In the genomic region with DNA sequence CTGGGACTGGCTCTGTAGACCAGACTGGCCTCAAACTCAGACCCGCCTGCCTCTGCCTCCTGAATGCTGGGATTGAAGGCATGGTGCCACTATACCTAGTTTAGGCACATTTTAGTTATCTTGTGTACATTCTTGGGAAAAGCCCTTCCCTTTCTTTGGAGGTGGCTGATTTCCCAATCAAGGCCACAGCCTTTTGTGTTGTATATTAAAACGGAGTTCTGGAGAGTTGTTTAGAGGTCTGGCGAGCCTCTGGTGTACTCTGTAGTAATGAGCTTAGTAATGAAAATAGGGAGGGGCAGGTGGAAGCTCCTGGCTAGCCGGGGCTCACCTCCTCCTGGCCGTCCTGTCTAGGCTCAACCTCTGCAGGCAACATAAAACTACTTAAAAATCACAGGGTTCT, we compare ENCODE assay signal across 8 mouse cellular contexts. TPM values are rescaled to one million over a fixed set of nuclear protein-coding genes. Genes with fewer than 3 reads are reported as not detected.
DNase-seq lines count a peak whose midpoint lies in the region; ATAC-seq and TF ChIP-seq lines count a peak whose summit lies in the region.

No protein-coding gene starts in this region.

- TF ChIP-seq CTCF in G1E (IDR thresholded peaks at IDR 0.05; ENCODE audit: low read depth, low read length), result no peak

- no peaks in the 10 kb centered on the region for H3K27me3 ChIP-seq in heart, embryonic 13.5 days (replicated peaks)
- H3K27me3 ChIP-seq in G1E (ENCODE audit: insufficient read depth, low read length), result no peaks in the 10 kb centered on the region
- H3K27me3 ChIP-seq in hindbrain, embryonic 13.5 days, result no peaks in the 10 kb centered on the region; the same call in 1 of the 2 replicates
- H3K27me3 ChIP-seq in midbrain, embryonic 11.5 days (ENCODE audit: control insufficient read depth, insufficient read depth, low read length), result no peaks in the 10 kb centered on the region

- peak overlapping the region; percentile 92 for H3K4me3 ChIP-seq in heart, embryonic 13.5 days
- H3K4me3 ChIP-seq in G1E (ENCODE audit: low read depth, low read length), result peak overlapping the region; percentile 88
- H3K4me3 ChIP-seq in hindbrain, embryonic 13.5 days, result peak overlapping the region; percentile 72
- H3K4me3 ChIP-seq in midbrain, embryonic 11.5 days (ENCODE audit: low read depth, low read length), result peak overlapping the region; percentile 63

- no peak for DNase-seq in heart, postnatal 25 days (ENCODE audit: low spot score)
- no peak for DNase-seq in G1E (ENCODE audit: low spot score)
- no peak for DNase-seq in midbrain, embryonic 11.5 days (ENCODE audit: low spot score, missing footprints)
- no peak for DNase-seq in gastrocnemius, postnatal 36 days
- no peak for DNase-seq in B cell, adult 2 months
- no peak for DNase-seq in spleen, adult 12 weeks (ENCODE audit: low spot score)

- peaks cover 33% of the 10 kb centered on the region for H3K36me3 ChIP-seq in heart, embryonic 13.5 days
- H3K36me3 ChIP-seq in G1E (replicated peaks), result peaks cover 56% of the 10 kb centered on the region
- H3K36me3 ChIP-seq in hindbrain, embryonic 13.5 days, result no peaks in the 10 kb centered on the region
- no peaks in the 10 kb centered on the region for H3K36me3 ChIP-seq in midbrain, embryonic 11.5 days (ENCODE audit: control insufficient read depth, insufficient read depth, low read length)

- H3K4me1 ChIP-seq in heart, embryonic 13.5 days, result peaks cover 90% of the 10 kb centered on the region
- H3K4me1 ChIP-seq in G1E (ENCODE audit: insufficient read depth, low read depth, low read length), result peaks cover 83% of the 10 kb centered on the region
- peaks cover 56% of the 10 kb centered on the region for H3K4me1 ChIP-seq in hindbrain, embryonic 13.5 days (replicated peaks)
- H3K4me1 ChIP-seq in midbrain, embryonic 11.5 days (ENCODE audit: control insufficient read depth, insufficient read depth, low read length), result peaks cover 32% of the 10 kb centered on the region

- intact Hi-C loops in heart, postnatal 25 days (cut with DNase I), result no loop called here
- intact Hi-C loops in gastrocnemius, postnatal 36 days (cut with DNase I), result no loop called here

- no peaks in the 10 kb centered on the region for H3K9me3 ChIP-seq in heart, embryonic 13.5 days
- H3K9me3 ChIP-seq in G1E (replicated peaks), result no peaks in the 10 kb centered on the region
- no peaks in the 10 kb centered on the region for H3K9me3 ChIP-seq in hindbrain, embryonic 13.5 days
- H3K9me3 ChIP-seq in midbrain, embryonic 11.5 days (ENCODE audit: control insufficient read depth, low read length), result no peaks in the 10 kb centered on the region

- ATAC-seq in heart, embryonic 13.5 days (ENCODE audit: extremely low read depth, insufficient number of reproducible peaks, low FRiP score, low TSS enrichment), result no peak
- no peak for ATAC-seq in G1E (ENCODE audit: extremely low read depth, insufficient number of reproducible peaks, low FRiP score, poor library complexity, severe bottlenecking)
- no peak for ATAC-seq in hindbrain, embryonic 13.5 days (ENCODE audit: low FRiP score)
- ATAC-seq in midbrain, embryonic 11.5 days (ENCODE audit: low FRiP score), result no peak

- peak overlapping the region; percentile 98 for H3K9ac ChIP-seq in heart, embryonic 13.5 days
- H3K9ac ChIP-seq in hindbrain, embryonic 13.5 days, result peak overlapping the region; percentile 85
- no peak overlapping the region for H3K9ac ChIP-seq in midbrain, embryonic 11.5 days (ENCODE audit: low read length)

- WGBS in heart, embryonic 13.5 days, result 32% methylated on average over 5 of the region's 5 CpGs
- WGBS in hindbrain, embryonic 13.5 days, result 16% methylated on average over 5 of the region's 5 CpGs
- whole genome bisulfite sequencing in midbrain, embryonic 11.5 days, result 9% methylated on average over 5 of the region's 5 CpGs

- peak overlapping the region; percentile 99 for H3K27ac ChIP-seq in heart, embryonic 13.5 days (replicated peaks)
- no peak overlapping the region for H3K27ac ChIP-seq in hindbrain, embryonic 13.5 days
- no peak overlapping the region for H3K27ac ChIP-seq in midbrain, embryonic 11.5 days (ENCODE audit: low read depth, low read length)

- H3K4me2 ChIP-seq in heart, embryonic 13.5 days, result peak overlapping the region; percentile 83
- peak overlapping the region; percentile 74 for H3K4me2 ChIP-seq in hindbrain, embryonic 13.5 days
- H3K4me2 ChIP-seq in midbrain, embryonic 11.5 days, result peak overlapping the region; percentile 71

RNA-seq across cellular contexts. Expression of a gene that starts 2.0 kb away (rescaled TPM):
- 180 and 217 TPM in 2 replicates for polyA plus RNA-seq in heart, embryonic 13.5 days (2015; fragmentation: Nextera tagmentation; extraction: Ambion mirVana)
- total RNA-seq in heart, postnatal 25 days (2021), result 1 to 10 TPM; 7.3 to 8.0 TPM
- total RNA-seq in G1E (2014; fragmentation: Nextera tagmentation) (142 and 165 TPM in 2 replicates), G1E (2017) (173 and 176 TPM in 2 replicates)
- 68.8 and 85.2 TPM in 2 replicates for polyA plus RNA-seq in G1E (2012)
- polyA plus RNA-seq in hindbrain, embryonic 13.5 days (2015; fragmentation: Nextera tagmentation; extraction: Ambion mirVana), result 94.4 and 96.5 TPM in 2 replicates
- polyA plus RNA-seq in midbrain, embryonic 11.5 days (2014; fragmentation: Nextera tagmentation; extraction: Ambion mirVana), result 152 and 158 TPM in 2 replicates
- 1 to 10 TPM; 4.3 to 5.0 TPM for total RNA-seq in gastrocnemius, postnatal 36 days (2021)
